Mouse (Mus musculus) stomach, postnatal 0 days (tissue): ENCODE data around the gene Me3.

Source experiments
- CTCF ChIP-seq: IDR thresholded peaks from 2 replicates; pipeline ENCODE4 v1.5.1; 2016; ENCODE audit warnings: antibody characterized with exemption, low read depth, mild to moderate bottlenecking, moderate library complexity
- EP300 ChIP-seq: optimal IDR thresholded peaks from 2 replicates; pipeline ENCODE3; 2016; ENCODE audit warnings: antibody characterized with exemption

DNA sequence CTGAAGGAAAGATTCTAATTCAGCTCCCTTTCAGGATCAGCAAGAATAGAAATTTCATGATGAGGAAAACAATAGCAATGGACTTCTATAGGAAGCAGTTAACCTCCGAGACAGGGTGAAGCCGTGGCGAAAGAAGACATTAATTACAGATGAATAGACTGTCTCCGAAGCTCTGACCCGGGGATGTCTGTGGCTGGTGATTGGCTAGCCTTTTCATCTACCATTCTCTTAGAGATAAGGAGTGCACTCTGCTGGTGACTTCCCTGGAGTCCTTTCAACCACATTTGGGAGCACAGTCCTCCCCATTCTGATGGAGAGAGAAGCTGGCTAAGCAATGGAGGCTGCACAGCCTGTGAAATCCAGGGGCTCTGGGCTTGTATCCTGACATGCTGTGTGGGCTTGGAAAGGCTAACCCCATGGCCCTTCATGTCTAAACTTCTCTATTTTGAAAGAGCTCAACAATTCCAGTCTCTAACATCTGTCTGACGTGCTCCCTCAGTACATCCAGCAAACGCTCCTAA is 25.6 kb downstream of the Me3 start:
- TF ChIP-seq CTCF (no peak), EP300 (no peak)
